Mouse (Mus musculus) CH12.LX (cell line): ENCODE results near the gene Olfr1095. TPM values are rescaled to one million over a fixed set of nuclear protein-coding genes. Genes with fewer than 3 reads are reported as not detected.

Experiments
- DNase-seq: peaks from one replicate; pipeline ENCODE4 v3.0.0-alpha.2; 2013; ENCODE audit errors: extremely low read depth
- H3K27ac ChIP-seq: 2 replicates; pipeline ENCODE4 v1.5.1; 2012; ENCODE audit warnings: low read depth, mild to moderate bottlenecking, control low read depth, moderate library complexity; ENCODE audit not compliant: insufficient read depth
- H3K27me3 ChIP-seq: replicated peaks from 2 replicates; pipeline ENCODE3; 2012; ENCODE audit warnings: inconsistent platforms
- H3K36me3 ChIP-seq, 2 experiments: replicated peaks in 1 of 2; 2 replicates each; pipeline versions ENCODE3 to v1.6.1; 2012; ENCODE audit warnings: inconsistent platforms in 1 of 2, low read length in 1 of 2, mild to moderate bottlenecking in 1 of 2, mixed read lengths in 1 of 2, moderate library complexity in 1 of 2; ENCODE audit not compliant: control insufficient read depth in 1 of 2, insufficient read depth in 1 of 2
- H3K4me1 ChIP-seq, 2 experiments: 2 replicates each; pipeline ENCODE4 v1.6.1; 2012; ENCODE audit warnings: inconsistent platforms in 1 of 2, moderate library complexity in 1 of 2; ENCODE audit not compliant: insufficient read depth in 2 of 2, control insufficient read depth in 1 of 2
- H3K4me2 ChIP-seq: 2 replicates; pipeline ENCODE4 v1.6.1; 2012; ENCODE audit warnings: low read depth, mild to moderate bottlenecking, control low read depth; ENCODE audit not compliant: poor library complexity, insufficient read depth, severe bottlenecking
- H3K4me3 ChIP-seq, 3 experiments: fragments of 150-350 bp in 1 of 3; sonication (generic) in 1 of 3; replicated peaks in 1 of 3; 2 replicates each; pipeline versions ENCODE3 to v1.5.1; 2011 to 2012; ENCODE audit warnings: low read depth in 2 of 3, low read length in 2 of 3, mild to moderate bottlenecking in 2 of 3, moderate library complexity in 2 of 3, control low read depth in 1 of 3, improper control_type of control experiment in 1 of 3, inconsistent platforms in 1 of 3, mixed read lengths in 1 of 3; ENCODE audit not compliant: poor library complexity in 1 of 3
- H3K79me2 ChIP-seq: replicated peaks from 2 replicates; pipeline ENCODE4 v1.6.1; 2012; ENCODE audit warnings: mild to moderate bottlenecking, moderate library complexity; ENCODE audit not compliant: control insufficient read depth, poor library complexity, insufficient read depth, severe bottlenecking; ENCODE audit errors: extremely low read depth
- H3K9ac ChIP-seq: 2 replicates; pipeline ENCODE4 v1.6.1; 2012; ENCODE audit warnings: low read depth, mild to moderate bottlenecking, control low read depth, moderate library complexity; ENCODE audit not compliant: insufficient read depth
- H3K9me3 ChIP-seq: replicated peaks from 2 replicates; pipeline ENCODE3; 2012; ENCODE audit warnings: low read length, inconsistent platforms, mixed read lengths
- CHD1 ChIP-seq: IDR thresholded peaks from 2 replicates; pipeline ENCODE4 v1.6.1; 2012; ENCODE audit warnings: low read depth, low read length, improper control_type of control experiment, inconsistent platforms
- E2F4 ChIP-seq: IDR thresholded peaks from 2 replicates; pipeline ENCODE4 v1.6.1; 2011; ENCODE audit warnings: low read depth, low read length, improper control_type of control experiment; ENCODE audit not compliant: insufficient replicate concordance
- ELF1 ChIP-seq: IDR thresholded peaks from 2 replicates; pipeline ENCODE4 v1.6.1; 2014; ENCODE audit warnings: low read depth, mild to moderate bottlenecking, inconsistent platforms, low read length, improper control_type of control experiment
- EP300 ChIP-seq: IDR thresholded peaks from 2 replicates; pipeline ENCODE4 v1.6.1; 2011; ENCODE audit warnings: low read length, improper control_type of control experiment
- HCFC1 ChIP-seq: IDR thresholded peaks from 2 replicates; pipeline ENCODE4 v1.6.1; 2012; ENCODE audit warnings: low read depth, mild to moderate bottlenecking, inconsistent platforms, low read length, improper control_type of control experiment
- JUND ChIP-seq: conservative IDR thresholded peaks from 2 replicates; pipeline ENCODE4 v1.6.1; 2011; ENCODE audit warnings: low read depth, low read length, improper control_type of control experiment
- MAFK ChIP-seq: IDR thresholded peaks from 2 replicates; pipeline ENCODE4 v1.6.1; 2011; ENCODE audit warnings: low read length, improper control_type of control experiment; ENCODE audit not compliant: insufficient replicate concordance
- MAX ChIP-seq: IDR thresholded peaks from 2 replicates; pipeline ENCODE4 v1.6.1; 2011; ENCODE audit warnings: low read length, improper control_type of control experiment
- MEF2A ChIP-seq: IDR thresholded peaks from 2 replicates; pipeline ENCODE4 v1.6.1; 2014; ENCODE audit warnings: low read depth, mild to moderate bottlenecking, inconsistent platforms, low read length, improper control_type of control experiment, borderline replicate concordance
- MYC ChIP-seq: IDR thresholded peaks from 2 replicates; pipeline ENCODE4 v1.6.1; 2011; ENCODE audit warnings: low read depth, mild to moderate bottlenecking, improper control_type of control experiment, low read length
- NELFE ChIP-seq: IDR thresholded peaks from 2 replicates; pipeline ENCODE4 v1.6.1; 2011; ENCODE audit warnings: low read depth, low read length, improper control_type of control experiment
- NRF1 ChIP-seq: IDR thresholded peaks from 2 replicates; pipeline ENCODE4 v1.6.1; 2014; ENCODE audit warnings: low read depth, mild to moderate bottlenecking, inconsistent platforms, low read length, improper control_type of control experiment, moderate library complexity
- PAX5 ChIP-seq: IDR thresholded peaks from 2 replicates; pipeline ENCODE4 v1.6.1; 2012; ENCODE audit warnings: low read length, inconsistent platforms, mixed read lengths
- POLR2AphosphoS2 ChIP-seq: IDR thresholded peaks from 2 replicates; pipeline ENCODE4 v1.6.1; 2011; ENCODE audit warnings: low read depth, low read length, improper control_type of control experiment
- RCOR1 ChIP-seq: conservative IDR thresholded peaks from 2 replicates; pipeline ENCODE4 v1.6.1; 2012; ENCODE audit warnings: low read depth, mild to moderate bottlenecking, inconsistent platforms, low read length, improper control_type of control experiment
- SIN3A ChIP-seq: IDR thresholded peaks from 2 replicates; pipeline ENCODE4 v1.6.1; 2012; ENCODE audit warnings: low read length, improper control_type of control experiment, inconsistent platforms
- SMC3 ChIP-seq: IDR thresholded peaks from 2 replicates; pipeline ENCODE4 v1.6.1; 2011; ENCODE audit warnings: low read depth, low read length, improper control_type of control experiment
- TBP ChIP-seq: conservative IDR thresholded peaks from 2 replicates; pipeline ENCODE4 v1.6.1; 2011; ENCODE audit warnings: low read depth, low read length, improper control_type of control experiment
- UBTF ChIP-seq: IDR thresholded peaks from 2 replicates; pipeline ENCODE4 v1.6.1; 2012; ENCODE audit warnings: low read depth, mild to moderate bottlenecking, inconsistent platforms, low read length, improper control_type of control experiment, moderate library complexity
- USF1 ChIP-seq: IDR thresholded peaks from 2 replicates; pipeline ENCODE4 v1.6.1; 2014; ENCODE audit warnings: low read depth, mild to moderate bottlenecking, inconsistent platforms, low read length, improper control_type of control experiment
- ZKSCAN1 ChIP-seq: IDR thresholded peaks from 2 replicates; pipeline ENCODE4 v1.6.1; 2012; ENCODE audit warnings: low read depth, inconsistent platforms, low read length, improper control_type of control experiment, borderline replicate concordance
- dilution Hi-C: fragments of 300-500 bp; cut with MboI; formaldehyde crosslinking; loops from 2 replicates; pipeline ENCODE4 v1.14.3; 2020; ENCODE audit warnings: low sequenced_read_pairs; ENCODE audit not compliant: extremely low pct_unique_long_range_greater_than_20kb, extremely low pct_ligation_motif_present
- in situ Hi-C: fragments of 300-500 bp; cut with MboI; formaldehyde crosslinking; loops from 3 replicates; pipeline ENCODE4 v1.14.3; 2019; ENCODE audit warnings: low sequenced_read_pairs, low pct_ligation_motif_present, low pct_unique_long_range_greater_than_20kb, mixed read lengths
- polyA plus RNA-seq: library from polyadenylated mRNA; unstranded; fragments of >175 nt; gene quantifications from 2 replicates; pipeline ENCODE4 v1.2.1, GENCODE M21; 2012; ENCODE audit warnings: low read depth; ENCODE audit not compliant: insufficient read length
- total RNA-seq, 2 experiments: library from RNA; depleted of rRNA; stranded (reverse); fragments of 300-350 nt in 1 of 2; fragments of >200 nt in 1 of 2; gene quantifications; 2 replicates each; pipeline ENCODE4 v1.2.3; 2012 to 2014

The Olfr1095 gene
- total RNA-seq (2012; rRNA removed) (not detected in 2 replicates), total RNA-seq (2014; rRNA removed) (not detected in 2 replicates), polyA plus RNA-seq (not detected in 2 replicates)

DNA sequence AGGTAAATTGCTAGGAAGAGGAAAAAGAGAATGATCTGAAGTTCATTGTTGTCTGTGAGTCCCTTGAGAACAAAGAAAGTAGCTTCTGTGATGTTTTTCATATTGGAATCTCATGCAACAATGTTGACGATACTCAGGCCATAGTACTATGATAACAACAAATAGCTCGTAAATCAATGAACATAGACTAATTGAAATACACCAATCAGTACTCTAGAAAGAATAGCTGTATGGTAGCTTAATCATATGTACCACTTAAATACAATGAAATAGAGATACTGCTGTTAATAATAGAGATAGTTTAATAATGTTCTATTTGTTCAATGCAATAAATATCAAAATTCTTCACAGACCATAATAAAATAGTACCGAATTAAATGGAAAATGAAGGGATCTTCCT lies at the start of gene Olfr1095:
Gene Olfr1095 (minus strand): TSS at position 101 of the 400 bp plus-strand sequence.
- no peak within 1 kb of the TSS for H3K9ac ChIP-seq
- TF ChIP-seq RCOR1 (no peak), E2F4 (no peak), SMC3 (no peak), MAFK (no peak), MYC (no peak), EP300 (no peak), JUND (no peak), ZKSCAN1 (no peak)
- no peak for DNase-seq
- no peaks in the 10 kb centered on the region for H3K36me3 ChIP-seq
- H3K4me2 ChIP-seq, result no peak within 1 kb of the TSS
- H3K27me3 ChIP-seq, result no peaks in the 10 kb centered on the region
- H3K4me3 ChIP-seq, result no peak within 1 kb of the TSS
- no peaks in the 10 kb centered on the region for H3K79me2 ChIP-seq
- dilution Hi-C loops, result no loop called here
- H3K9me3 ChIP-seq, result no peaks in the 10 kb centered on the region
- no peaks in the 10 kb centered on the region for H3K4me1 ChIP-seq
- in situ Hi-C loops, result no loop called here
- no peak within 1 kb of the TSS for H3K27ac ChIP-seq

GRCm38 (mm10) chr2:86892116-86892515 lies 40.6 kb upstream of the Olfr1095 start, which contains the start of gene Olfr1097:
Olfr1097 (minus strand) TSS chr2:86892216.
- Histone ChIP-seq H3K9me3 (peaks cover 8% of the 10 kb centered on the region), H3K79me2 (no peaks in the 10 kb centered on the region), H3K4me3 (no peak within 1 kb of the TSS), H3K4me1 (no peaks in the 10 kb centered on the region), H3K9ac (no peak within 1 kb of the TSS), H3K4me2 (no peak within 1 kb of the TSS), H3K27me3 (no peaks in the 10 kb centered on the region), H3K27ac (no peak within 1 kb of the TSS), H3K36me3 (no peaks in the 10 kb centered on the region)
- DNase-seq, result no peak
- TF ChIP-seq PAX5, result no peak
- TF ChIP-seq SIN3A, result no peak
- no peak for TF ChIP-seq ELF1
- in situ Hi-C loops, result no loop called here
- dilution Hi-C loops, result no loop called here

- H3K36me3 ChIP-seq, result no peaks in the 10 kb centered on the region
- no peaks in the 10 kb centered on the region for H3K79me2 ChIP-seq
- no peak for DNase-seq
- H3K9me3 ChIP-seq, result peaks cover 10% of the 10 kb centered on the region
- TF ChIP-seq UBTF (no peak), SIN3A (no peak), MAX (no peak), NRF1 (no peak), USF1 (no peak), E2F4 (no peak), NELFE (no peak), MAFK (no peak), MYC (no peak), PAX5 (no peak), POLR2AphosphoS2 (no peak), SMC3 (no peak), CHD1 (no peak), TBP (no peak), EP300 (no peak), MEF2A (no peak), JUND (no peak), HCFC1 (no peak)
- no peak within 1 kb of the TSS for H3K4me2 ChIP-seq
- no peaks in the 10 kb centered on the region for H3K27me3 ChIP-seq
- no peak within 1 kb of the TSS for H3K4me3 ChIP-seq
- H3K4me1 ChIP-seq, result no peaks in the 10 kb centered on the region
- in situ Hi-C loops (no loop called here), dilution Hi-C loops (no loop called here)
- no peak within 1 kb of the TSS for H3K9ac ChIP-seq
- no peak within 1 kb of the TSS for H3K27ac ChIP-seq
Measured at GRCm38 (mm10) chr2:86874702-86875101, 23.2 kb upstream of the Olfr1095 start, which contains the start of gene Gm13723. Gm13723 (minus strand) TSS chr2:86874802.
